Mouse (Mus musculus) embryonic facial prominence, embryonic 15.5 days (tissue): ENCODE data around the gene Gadd45a. TPM values are rescaled to one million over a fixed set of nuclear protein-coding genes. Genes with fewer than 3 reads are reported as not detected.
"Not testable (repeated sequence)": the region's sequence is repeated elsewhere in the genome, so short reads cannot be mapped to it uniquely, and the experiment has no call there.

Experiments used
- ATAC-seq: fragments of 200-750 bp; cut with Nextera tagmentation; 2 replicates; pipeline ENCODE4 v1.8.0; 2017; ENCODE audit warnings: low read depth, moderate TSS enrichment; ENCODE audit not compliant: insufficient number of reproducible peaks, low FRiP score, low TSS enrichment
- H3K27ac ChIP-seq: fragments of 300-500 bp; sonication (generic); replicated peaks from 2 replicates; pipeline ENCODE4 v1.5.1; 2015; ENCODE audit warnings: mild to moderate bottlenecking, inconsistent platforms
- H3K27me3 ChIP-seq: fragments of 300-500 bp; sonication (generic); 2 replicates; pipeline ENCODE4 v1.6.1; 2015; ENCODE audit warnings: inconsistent platforms
- H3K36me3 ChIP-seq: fragments of 300-500 bp; sonication (generic); 2 replicates; pipeline ENCODE4 v1.6.1; 2015; ENCODE audit warnings: mild to moderate bottlenecking, inconsistent platforms
- H3K4me1 ChIP-seq: fragments of 300-500 bp; sonication (generic); 2 replicates; pipeline ENCODE4 v1.6.1; 2015; ENCODE audit warnings: inconsistent platforms
- H3K4me2 ChIP-seq: fragments of 300-500 bp; sonication (generic); replicated peaks from 2 replicates; pipeline ENCODE4 v1.6.1; 2015; ENCODE audit warnings: mild to moderate bottlenecking, inconsistent platforms
- H3K4me3 ChIP-seq: fragments of 300-500 bp; sonication (generic); replicated peaks from 2 replicates; pipeline ENCODE4 v1.5.1; 2015; ENCODE audit warnings: mild to moderate bottlenecking, inconsistent platforms
- H3K9ac ChIP-seq: fragments of 300-500 bp; sonication (generic); 2 replicates; pipeline ENCODE4 v1.6.1; 2015; ENCODE audit warnings: inconsistent platforms
- H3K9me3 ChIP-seq: fragments of 300-500 bp; sonication (generic); replicated peaks from 2 replicates; pipeline ENCODE4 v1.6.1; 2016; ENCODE audit warnings: inconsistent platforms
- WGBS: fragments of 180-500 bp; shearing (Covaris S2); methylation state at CpG from one replicate; pipeline ENCODE4 v1.1.7; 2015; 5-methylcytosine and 5-hydroxymethylcytosine counted together
- polyA plus RNA-seq: library from polyadenylated mRNA; unstranded; fragments of >200 nt; fragmentation: Nextera tagmentation; extraction: Ambion mirVana; gene quantifications from 2 replicates; pipeline ENCODE4 v1.2.1, GENCODE M21; 2015

Gadd45a gene
- polyA plus RNA-seq, 1 experiment from 2014 or later, result 18.5 TPM

- Histone ChIP-seq H3K4me1 (peaks cover 2% of the 10 kb centered on the region; the same call in 1 of the 2 replicates), H3K4me3 (no peak overlapping the region), H3K9me3 (no peaks in the 10 kb centered on the region), H3K27ac (no peak overlapping the region), H3K4me2 (no peak overlapping the region), H3K9ac (no peak overlapping the region), H3K36me3 (no peaks in the 10 kb centered on the region), H3K27me3 (no peaks in the 10 kb centered on the region)
- 48% methylated on average over 5 of the region's 5 CpGs for WGBS
- ATAC-seq, result no peak
Measured at GRCm38 (mm10) chr6:67030846-67031245, 6.4 kb downstream of the Gadd45a start.

DNA sequence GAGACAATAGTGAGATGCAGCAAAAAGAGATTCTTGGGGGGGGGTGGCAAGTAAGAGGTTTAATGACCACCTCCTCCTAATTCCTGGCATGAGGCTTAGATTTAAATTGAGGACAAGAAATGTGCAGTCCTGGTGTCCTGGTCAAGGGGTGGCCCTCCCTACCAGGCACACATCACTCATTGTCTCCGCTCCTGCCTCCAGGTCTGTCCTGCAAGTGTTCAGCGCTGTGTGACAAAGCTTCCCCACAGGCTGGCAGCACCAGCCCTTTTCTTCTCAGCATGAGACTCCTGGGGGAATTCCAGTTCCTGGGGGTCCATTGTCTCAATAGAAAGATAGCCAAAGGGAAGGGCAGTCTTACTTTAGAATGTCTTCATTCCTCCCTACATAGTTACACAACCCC is 6.8 kb downstream of the Gadd45a start:
- no peak for ATAC-seq
- no peaks in the 10 kb centered on the region for H3K27me3 ChIP-seq
- no peaks in the 10 kb centered on the region for H3K36me3 ChIP-seq
- no peak overlapping the region for H3K4me3 ChIP-seq
- H3K4me2 ChIP-seq, result no peak overlapping the region
- H3K4me1 ChIP-seq, result no peaks in the 10 kb centered on the region
- 43% methylated on average over 2 of the region's 2 CpGs for WGBS
- H3K27ac ChIP-seq, result no peak overlapping the region
- no peaks in the 10 kb centered on the region for H3K9me3 ChIP-seq
- no peak overlapping the region for H3K9ac ChIP-seq

- Histone ChIP-seq H3K4me2 (no peak overlapping the region), H3K36me3 (no peaks in the 10 kb centered on the region), H3K27me3 (no peaks in the 10 kb centered on the region), H3K9me3 (no peaks in the 10 kb centered on the region), H3K9ac (no peak overlapping the region), H3K4me1 (no peaks in the 10 kb centered on the region), H3K27ac (no peak overlapping the region), H3K4me3 (no peak overlapping the region)
- 38% methylated on average over 3 of the region's 3 CpGs for WGBS
- ATAC-seq, result no peak
Measured at GRCm38 (mm10) chr6:67029987-67030386, 7.3 kb downstream of the Gadd45a start.

GRCm38 (mm10) chr6:67029312-67029950 is 7.8 kb downstream of the Gadd45a start:
- Histone ChIP-seq H3K36me3 (no peaks in the 10 kb centered on the region), H3K9ac (no peak overlapping the region), H3K4me1 (no peaks in the 10 kb centered on the region), H3K27ac (no peak overlapping the region), H3K4me2 (no peak overlapping the region), H3K9me3 (no peaks in the 10 kb centered on the region), H3K4me3 (no peak overlapping the region), H3K27me3 (no peaks in the 10 kb centered on the region)
- no peak for ATAC-seq
- WGBS, result 40% methylated on average over 5 of the region's 5 CpGs

DNA sequence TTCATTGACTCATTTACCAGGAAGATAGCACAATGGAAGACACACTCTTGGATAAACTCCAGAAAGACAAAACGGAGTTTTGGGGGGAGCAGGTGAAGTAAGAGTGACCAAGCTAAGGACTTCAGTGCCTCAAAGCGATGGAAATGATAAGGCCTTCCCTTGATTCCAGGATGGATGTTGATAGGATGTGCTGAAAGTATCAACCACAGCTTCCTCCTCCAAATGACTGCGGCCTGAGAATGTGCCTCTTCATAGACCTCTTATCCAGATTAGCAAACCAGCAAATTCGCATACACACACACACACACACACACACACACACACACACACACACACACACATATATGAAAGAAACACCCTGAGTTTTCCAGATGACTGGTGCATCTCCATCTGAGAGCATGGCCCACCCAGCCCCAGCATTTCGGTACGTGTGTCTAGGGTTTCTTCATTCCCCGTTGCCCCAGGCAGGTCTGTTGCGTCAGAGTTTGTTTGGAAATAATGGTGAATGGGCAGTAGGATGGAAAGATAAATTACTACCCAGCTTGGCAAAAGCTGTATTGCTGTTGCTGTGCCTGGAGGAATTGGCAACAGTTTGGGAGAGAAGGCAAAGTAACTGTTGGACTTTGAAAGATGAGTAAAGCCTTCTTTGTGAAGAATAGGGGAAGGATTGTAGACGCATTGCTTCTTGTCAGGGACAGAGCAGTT is 9.7 kb downstream of the Gadd45a start:
- Histone ChIP-seq H3K9ac (no peak overlapping the region), H3K27me3 (no peaks in the 10 kb centered on the region), H3K4me2 (no peak overlapping the region), H3K9me3 (no peaks in the 10 kb centered on the region), H3K27ac (no peak overlapping the region), H3K4me3 (no peak overlapping the region), H3K4me1 (no peaks in the 10 kb centered on the region), H3K36me3 (no peaks in the 10 kb centered on the region)
- WGBS, result 56% methylated on average over 9 of the region's 9 CpGs
- no peak for ATAC-seq

DNA sequence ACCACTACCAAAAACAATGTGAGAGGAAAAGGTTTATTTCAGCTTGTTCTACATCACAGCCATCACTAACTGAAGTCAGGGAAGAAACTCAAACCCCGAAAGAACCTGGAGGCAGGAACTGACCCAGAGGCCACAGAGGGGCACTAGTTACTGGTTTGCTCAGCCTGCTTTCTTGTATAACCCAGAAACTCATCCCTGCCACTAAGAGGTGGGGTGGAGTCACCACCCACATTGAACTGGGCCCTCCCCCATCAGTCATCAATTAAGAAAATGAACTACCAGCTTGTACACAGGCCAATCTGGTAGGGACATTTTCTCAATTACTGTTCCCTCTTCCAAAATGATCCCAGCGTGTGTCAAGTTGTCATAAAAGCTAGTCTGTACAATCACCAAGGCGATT is 10.6 kb downstream of the Gadd45a start:
- H3K36me3 ChIP-seq, result no peaks in the 10 kb centered on the region
- ATAC-seq, result no peak
- no peaks in the 10 kb centered on the region for H3K27me3 ChIP-seq
- H3K27ac ChIP-seq, result no peak overlapping the region
- H3K9ac ChIP-seq, result no peak overlapping the region
- H3K4me1 ChIP-seq, result no peaks in the 10 kb centered on the region
- H3K4me2 ChIP-seq, result no peak overlapping the region
- no peaks in the 10 kb centered on the region for H3K9me3 ChIP-seq
- 57% methylated on average over 3 of the region's 3 CpGs for WGBS
- no peak overlapping the region for H3K4me3 ChIP-seq

DNA sequence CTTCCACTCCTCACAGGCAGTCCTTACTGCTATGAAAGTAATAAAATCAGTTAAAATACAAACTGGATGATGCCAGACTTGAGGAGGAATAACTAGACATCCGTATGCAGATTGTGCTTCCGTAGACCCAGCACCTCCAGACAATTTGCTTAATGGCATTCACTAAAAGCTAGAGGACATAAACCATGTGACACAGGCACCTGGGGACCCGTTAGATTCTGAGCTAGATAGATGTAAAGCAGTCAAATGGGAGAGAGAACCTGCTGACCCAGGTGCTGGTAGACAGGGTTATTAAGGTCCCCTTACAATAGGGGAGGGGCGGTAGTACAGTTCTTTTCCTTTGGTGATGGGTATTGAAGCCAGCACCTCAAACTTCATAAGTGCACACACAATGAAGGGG is 13.5 kb downstream of the Gadd45a start:
- no peaks in the 10 kb centered on the region for H3K27me3 ChIP-seq
- no peaks in the 10 kb centered on the region for H3K36me3 ChIP-seq
- H3K9ac ChIP-seq, result no peak overlapping the region
- H3K9me3 ChIP-seq, result no peaks in the 10 kb centered on the region
- H3K4me1 ChIP-seq, result no peaks in the 10 kb centered on the region
- no peak overlapping the region for H3K4me2 ChIP-seq
- H3K4me3 ChIP-seq, result no peak overlapping the region
- 84% methylated on average over 4 of the region's 4 CpGs for WGBS
- no peak for ATAC-seq
- no peak overlapping the region for H3K27ac ChIP-seq

- Histone ChIP-seq H3K4me3 (no peak overlapping the region), H3K4me1 (peaks cover 2% of the 10 kb centered on the region; the same call in 1 of the 2 replicates), H3K27me3 (no peaks in the 10 kb centered on the region), H3K27ac (no peak overlapping the region), H3K9me3 (no peaks in the 10 kb centered on the region), H3K36me3 (0 out of 2 replicates have a peak, but pooled peaks cover under 1% of the 10 kb centered on the region), H3K4me2 (no peak overlapping the region), H3K9ac (no peak overlapping the region)
- no peak for ATAC-seq
- WGBS, result 89% methylated on average over 5 of the region's 5 CpGs
Measured at GRCm38 (mm10) chr6:67021308-67021707, 15.9 kb downstream of the Gadd45a start.

DNA sequence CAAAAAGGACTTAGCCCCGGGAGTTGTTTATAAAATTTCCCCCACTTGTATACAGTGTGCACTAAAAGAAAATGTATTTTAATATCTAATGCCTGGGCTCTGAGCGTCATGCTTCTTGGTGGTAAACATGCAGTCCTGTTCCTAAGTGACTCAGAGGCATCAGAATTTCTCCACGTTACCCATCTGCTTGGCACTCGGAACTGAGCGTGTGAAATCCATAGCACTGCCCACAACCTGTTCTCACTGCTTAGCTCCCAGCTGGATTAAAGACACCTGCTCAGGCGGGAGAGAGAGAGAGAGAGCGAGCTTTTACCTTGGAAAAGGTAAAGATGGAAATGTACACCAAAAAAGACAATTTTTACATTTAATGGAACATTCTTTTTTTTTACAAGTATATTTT is 18.3 kb downstream of the Gadd45a start:
- not testable (repeated sequence) for H3K9me3 ChIP-seq, H3K27ac ChIP-seq, ATAC-seq, H3K36me3 ChIP-seq, H3K4me2 ChIP-seq, H3K27me3 ChIP-seq, H3K9ac ChIP-seq, H3K4me3 ChIP-seq, H3K4me1 ChIP-seq
- 74% methylated on average over 7 of the region's 7 CpGs for WGBS

DNA sequence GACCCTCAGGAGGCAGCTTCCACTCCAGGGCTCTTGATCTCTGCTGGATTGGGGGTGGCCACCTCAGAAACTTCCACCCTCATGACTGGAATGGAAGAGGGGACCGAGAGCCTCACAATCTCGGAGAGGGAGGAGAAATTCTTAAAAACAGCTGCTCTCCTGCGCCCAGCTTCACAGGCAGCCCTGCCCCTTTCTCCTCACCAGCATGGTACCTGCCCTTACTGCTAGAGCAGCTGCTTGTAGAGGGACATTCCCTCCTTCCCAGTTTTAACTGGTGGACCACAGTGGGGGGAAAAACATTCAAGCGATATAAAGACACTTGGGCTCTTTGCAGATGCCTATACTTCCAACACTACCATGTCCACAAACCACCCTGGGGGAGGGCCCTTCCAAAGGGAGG is 18.9 kb downstream of the Gadd45a start:
- Histone ChIP-seq H3K36me3 (0 out of 2 replicates have a peak, but pooled peaks cover 4% of the 10 kb centered on the region), H3K4me2 (no peak overlapping the region), H3K27me3 (no peaks in the 10 kb centered on the region), H3K27ac (no peak overlapping the region), H3K9ac (no peak overlapping the region), H3K4me1 (peaks cover 2% of the 10 kb centered on the region; the same call in 1 of the 2 replicates), H3K9me3 (no peaks in the 10 kb centered on the region), H3K4me3 (no peak overlapping the region)
- WGBS, result 68% methylated on average over 4 of the region's 4 CpGs
- no peak for ATAC-seq

- 0 out of 2 replicates have a peak, but pooled peaks cover 4% of the 10 kb centered on the region for H3K36me3 ChIP-seq
- no peak overlapping the region for H3K4me2 ChIP-seq
- no peak overlapping the region for H3K4me3 ChIP-seq
- no peak overlapping the region for H3K27ac ChIP-seq
- no peaks in the 10 kb centered on the region for H3K9me3 ChIP-seq
- H3K27me3 ChIP-seq, result no peaks in the 10 kb centered on the region
- H3K9ac ChIP-seq, result no peak overlapping the region
- no peak for ATAC-seq
- 71% methylated on average over 7 of the region's 7 CpGs for whole genome bisulfite sequencing
- H3K4me1 ChIP-seq, result peaks cover 2% of the 10 kb centered on the region; the same call in 1 of the 2 replicates
Measured at GRCm38 (mm10) chr6:67016520-67017111, 20.6 kb downstream of the Gadd45a start.
